Mouse (Mus musculus) lung, postnatal 4 days (tissue): ENCODE data around the gene Matn1.

Source experiments
- DNase-seq, 2 experiments: peaks; one replicate each; pipeline ENCODE4 v3.0.0; 2021

Gene Matn1

GRCm38 (mm10) chr4:130987046-130987445 is 42.9 kb downstream of the Matn1 start:
- no peak for DNase-seq

DNA sequence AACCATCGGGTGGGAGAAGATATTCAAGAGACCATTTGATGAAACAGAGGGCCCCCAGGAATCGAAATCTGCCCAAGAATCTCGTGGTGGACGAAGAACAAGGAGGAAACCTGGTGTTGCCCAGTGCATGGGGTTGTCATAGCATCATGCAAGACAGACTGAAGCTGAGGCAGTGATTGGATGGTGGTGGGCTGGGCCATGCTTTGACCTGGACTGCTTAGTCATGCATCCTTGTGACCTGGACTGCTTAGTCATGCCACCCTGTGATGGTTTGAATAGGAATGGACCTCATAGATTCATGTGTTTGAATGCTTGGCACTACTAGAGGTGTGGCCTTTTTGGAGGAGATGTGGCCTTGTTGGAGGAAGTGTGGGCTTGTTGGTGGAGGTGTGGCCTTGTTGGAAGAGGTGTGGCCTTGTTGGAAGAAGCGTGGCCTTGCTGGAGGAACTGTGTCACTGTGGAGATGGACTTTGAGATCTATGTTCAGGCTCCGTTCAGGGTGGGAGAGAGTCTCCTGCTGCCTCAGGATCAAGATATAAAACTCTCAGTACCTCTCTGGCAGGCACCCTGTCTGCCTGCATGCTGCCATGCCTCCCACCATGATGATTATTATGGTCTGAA is 44.1 kb downstream of the Matn1 start:
- DNase-seq = no peak

GRCm38 (mm10) chr4:130989146-130989545 is 45.0 kb downstream of the Matn1 start:
- DNase-seq = no peak

DNA sequence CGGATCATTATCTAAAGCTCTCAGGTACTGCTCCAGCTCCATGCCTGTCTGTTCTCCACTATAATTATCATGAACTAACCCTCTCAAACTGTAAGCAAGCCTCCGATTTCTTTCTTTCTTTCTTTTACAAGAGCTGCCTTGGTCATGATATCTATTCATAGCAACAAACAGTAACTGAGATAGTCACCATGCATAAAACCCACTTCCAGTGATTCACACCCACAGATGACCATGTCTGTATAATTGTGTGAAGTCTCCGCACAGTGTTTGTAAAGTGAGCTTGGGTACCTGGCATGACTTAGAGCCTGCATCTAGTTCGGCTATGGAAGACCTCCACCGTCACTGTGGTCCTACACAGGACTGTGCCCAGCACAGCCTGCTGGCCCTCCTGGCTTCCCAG is 46.8 kb downstream of the Matn1 start:
- no peak for DNase-seq

- no peak for DNase-seq
These were observed 50.4 kb downstream of the Matn1 start for GRCm38 (mm10) chr4:130994556-130994955.

DNA sequence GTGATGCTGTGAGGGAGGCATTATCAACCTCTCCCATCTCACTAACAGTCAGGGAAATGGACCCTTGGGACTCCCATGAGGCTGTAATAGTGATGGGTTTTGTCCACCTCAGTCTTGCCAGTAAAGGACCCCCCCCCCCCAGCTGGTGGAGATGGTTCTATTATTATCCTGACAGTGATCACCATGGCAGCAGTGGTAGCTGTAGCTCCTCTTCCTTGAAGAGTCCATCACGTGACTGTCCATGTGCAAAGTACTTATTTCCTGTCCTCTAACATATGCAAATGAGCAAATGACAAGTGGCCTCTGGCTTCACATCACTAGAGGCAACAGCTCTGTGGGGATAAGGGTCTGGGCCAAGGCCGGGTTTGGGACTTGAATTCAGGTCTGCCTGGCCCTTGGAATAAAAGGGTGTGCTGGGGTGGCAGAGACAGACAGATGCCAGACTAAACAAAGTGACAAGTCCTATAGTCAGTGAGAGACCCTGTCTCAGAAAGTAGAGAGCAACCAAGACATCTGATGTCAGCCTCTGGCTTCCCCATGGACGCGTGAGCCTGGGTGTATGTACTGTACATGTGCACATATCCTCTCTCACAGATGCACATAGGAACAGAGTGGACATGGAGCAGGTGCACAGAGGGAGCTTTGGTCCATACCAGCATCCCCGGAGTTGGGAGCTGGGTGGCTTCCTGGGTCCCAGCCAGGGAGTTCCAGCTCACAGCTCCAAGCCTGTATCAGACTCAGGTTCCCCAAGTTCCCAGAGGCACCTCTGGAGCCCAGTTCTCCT is 55.8 kb downstream of the Matn1 start:
- DNase-seq = no peak

- no peak for DNase-seq
These were observed 56.5 kb downstream of the Matn1 start for GRCm38 (mm10) chr4:131000614-131001178.
